Comparison of ENCODE assay signal across 15 mouse cellular contexts in the genomic region with DNA sequence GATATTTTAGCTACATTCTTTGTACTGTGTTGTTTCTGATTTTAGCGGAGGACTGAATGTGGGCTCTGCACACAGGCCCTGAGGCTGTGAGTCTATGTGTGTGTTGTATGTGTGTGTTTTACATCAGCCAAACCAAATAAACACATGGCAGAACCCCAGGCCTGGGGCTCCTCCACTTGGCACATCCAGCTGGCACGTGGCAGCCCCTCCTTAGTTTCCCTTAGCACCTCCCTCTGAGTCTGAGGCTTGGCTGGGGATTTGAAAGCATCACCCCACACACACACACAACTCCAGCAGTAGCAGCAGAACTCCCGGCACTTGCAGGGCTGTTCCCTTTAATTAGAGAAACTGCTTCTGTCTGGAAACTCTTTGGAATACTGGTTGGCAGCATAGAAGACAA.
A peak's percentile ranks its signal among the peaks of the same experiment; 100 is the strongest.
DNase-seq lines count a peak whose midpoint lies in the region; ATAC-seq and TF ChIP-seq lines count a peak whose summit lies in the region.
"Had no signal": no experiment of that assay in that cellular context is flagged by ENCODE, and none has a peak within 500 bp of the region (broad histone marks: within the 10 kb centered on the region; RNA-seq: fewer than 3 reads in every experiment).

No protein-coding gene starts in this region.

- no peaks in the 10 kb centered on the region for H3K9me3 ChIP-seq in hindbrain, embryonic 14.5 days (ENCODE audit: control insufficient read depth, low read length)
- no peaks in the 10 kb centered on the region for H3K9me3 ChIP-seq in hindbrain, embryonic 12.5 days (replicated peaks)
- no peaks in the 10 kb centered on the region for H3K9me3 ChIP-seq in lung, postnatal 0 days (ENCODE audit: low read length)
- H3K9me3 ChIP-seq in embryonic facial prominence, embryonic 15.5 days (replicated peaks) = no peaks in the 10 kb centered on the region
- no peaks in the 10 kb centered on the region for H3K9me3 ChIP-seq in hindbrain, postnatal 0 days (ENCODE audit: low read length)
- H3K9me3 ChIP-seq: kidney, embryonic 15.5 days had no signal

- DNase-seq in hindbrain, embryonic 14.5 days (ENCODE audit: low spot score) = peak; percentile 30
- DNase-seq in lung, postnatal 0 days (ENCODE audit: low spot score) = peak; percentile 12
- DNase-seq in lung, postnatal 25 days (ENCODE audit: low spot score) = no peak
- peak; percentile 66 for DNase-seq in hindbrain, postnatal 0 days (ENCODE audit: low spot score)
- DNase-seq in kidney, adult 18-20 months = no peak
- no peak for DNase-seq in embryo, embryonic 9.5 days (ENCODE audit: extremely low spot score)
- DNase-seq: gastrocnemius, postnatal 10 days; liver; thymus, adult 2 months had no signal

- ATAC-seq in hindbrain, embryonic 14.5 days (ENCODE audit: low FRiP score) = no peak
- no peak for ATAC-seq in hindbrain, embryonic 12.5 days (ENCODE audit: low FRiP score)
- no peak for ATAC-seq in lung, postnatal 0 days
- ATAC-seq in embryonic facial prominence, embryonic 15.5 days (ENCODE audit: insufficient number of reproducible peaks, low FRiP score, low TSS enrichment, low read depth) = peak; percentile 89
- ATAC-seq in hindbrain, postnatal 0 days = peak; percentile 70; the same call in 1 of the 2 replicates
- ATAC-seq: Patski had no signal

- TF ChIP-seq CTCF in lung, postnatal 0 days (IDR thresholded peaks at IDR 0.05) = no peak
- no peak for TF ChIP-seq CTCF in hindbrain, postnatal 0 days (IDR thresholded peaks at IDR 0.05; ENCODE audit: low read depth)

- 32% methylated on average over 3 of the region's 3 CpGs for WGBS in hindbrain, embryonic 14.5 days
- WGBS in hindbrain, embryonic 12.5 days = 39% methylated on average over 3 of the region's 3 CpGs
- 39% methylated on average over 3 of the region's 3 CpGs for WGBS in lung, postnatal 0 days
- WGBS in embryonic facial prominence, embryonic 15.5 days = 14% methylated on average over 3 of the region's 3 CpGs
- 18% methylated on average over 3 of the region's 3 CpGs for WGBS in hindbrain, postnatal 0 days

- no peak overlapping the region for H3K9ac ChIP-seq in hindbrain, embryonic 14.5 days
- H3K9ac ChIP-seq in hindbrain, embryonic 12.5 days = no peak overlapping the region
- no peak overlapping the region for H3K9ac ChIP-seq in lung, postnatal 0 days (replicated peaks; ENCODE audit: low read depth)
- H3K9ac ChIP-seq in embryonic facial prominence, embryonic 15.5 days = no peak overlapping the region
- H3K9ac ChIP-seq in hindbrain, postnatal 0 days (replicated peaks; ENCODE audit: low read length) = no peak overlapping the region
- H3K9ac ChIP-seq: kidney, embryonic 15.5 days had no signal

- no peaks in the 10 kb centered on the region for H3K27me3 ChIP-seq in hindbrain, embryonic 14.5 days (ENCODE audit: control insufficient read depth, insufficient read depth, low read length)
- H3K27me3 ChIP-seq in hindbrain, embryonic 12.5 days = no peaks in the 10 kb centered on the region
- H3K27me3 ChIP-seq in lung, postnatal 0 days (replicated peaks; ENCODE audit: insufficient read depth, low read length) = no peaks in the 10 kb centered on the region
- peaks cover 15% of the 10 kb centered on the region for H3K27me3 ChIP-seq in embryonic facial prominence, embryonic 15.5 days
- no peaks in the 10 kb centered on the region for H3K27me3 ChIP-seq in hindbrain, postnatal 0 days (ENCODE audit: insufficient read depth, low read length)
- H3K27me3 ChIP-seq: kidney, embryonic 15.5 days; Patski had no signal

- H3K4me2 ChIP-seq in hindbrain, embryonic 14.5 days (replicated peaks) = no peak overlapping the region
- H3K4me2 ChIP-seq in hindbrain, embryonic 12.5 days (replicated peaks) = no peak overlapping the region
- no peak overlapping the region for H3K4me2 ChIP-seq in lung, postnatal 0 days (replicated peaks; ENCODE audit: low read depth, low read length)
- H3K4me2 ChIP-seq in embryonic facial prominence, embryonic 15.5 days (replicated peaks) = no peak overlapping the region
- H3K4me2 ChIP-seq in hindbrain, postnatal 0 days (ENCODE audit: low read depth, low read length) = no peak overlapping the region
- H3K4me2 ChIP-seq: heart, embryonic 11.5 days; kidney, embryonic 15.5 days had no signal

- H3K4me3 ChIP-seq in hindbrain, embryonic 14.5 days (replicated peaks; ENCODE audit: low read length) = no peak overlapping the region
- H3K4me3 ChIP-seq in hindbrain, embryonic 12.5 days = no peak overlapping the region
- H3K4me3 ChIP-seq in lung, postnatal 0 days (ENCODE audit: low read depth, low read length) = no peak overlapping the region
- no peak overlapping the region for H3K4me3 ChIP-seq in embryonic facial prominence, embryonic 15.5 days (replicated peaks)
- no peak overlapping the region for H3K4me3 ChIP-seq in hindbrain, postnatal 0 days (ENCODE audit: low read length)
- H3K4me3 ChIP-seq: kidney, embryonic 15.5 days had no signal

- no peaks in the 10 kb centered on the region for H3K4me1 ChIP-seq in hindbrain, embryonic 14.5 days (replicated peaks; ENCODE audit: control insufficient read depth, insufficient read depth, low read length)
- H3K4me1 ChIP-seq in hindbrain, embryonic 12.5 days = no peaks in the 10 kb centered on the region
- H3K4me1 ChIP-seq in lung, postnatal 0 days (ENCODE audit: insufficient read depth, low read depth, low read length) = no peaks in the 10 kb centered on the region
- 0 out of 2 replicates have a peak, but pooled peaks cover 8% of the 10 kb centered on the region for H3K4me1 ChIP-seq in embryonic facial prominence, embryonic 15.5 days
- no peaks in the 10 kb centered on the region for H3K4me1 ChIP-seq in hindbrain, postnatal 0 days (ENCODE audit: insufficient read depth, low read length)
- H3K4me1 ChIP-seq: kidney, embryonic 15.5 days had no signal

- H3K27ac ChIP-seq in hindbrain, embryonic 14.5 days = no peak overlapping the region
- H3K27ac ChIP-seq in hindbrain, embryonic 12.5 days = no peak overlapping the region
- no peak overlapping the region for H3K27ac ChIP-seq in lung, postnatal 0 days (ENCODE audit: low read length)
- H3K27ac ChIP-seq in embryonic facial prominence, embryonic 15.5 days (replicated peaks) = no peak overlapping the region
- no peak overlapping the region for H3K27ac ChIP-seq in hindbrain, postnatal 0 days
- H3K27ac ChIP-seq: kidney, embryonic 15.5 days; macrophage had no signal

- no peak for TF ChIP-seq EP300 in lung, postnatal 0 days (IDR thresholded peaks at IDR 0.05)

- no peaks in the 10 kb centered on the region for H3K36me3 ChIP-seq in hindbrain, embryonic 14.5 days (replicated peaks; ENCODE audit: control insufficient read depth, insufficient read depth)
- H3K36me3 ChIP-seq in hindbrain, embryonic 12.5 days = no peaks in the 10 kb centered on the region
- H3K36me3 ChIP-seq in lung, postnatal 0 days (ENCODE audit: insufficient read depth, low read length) = no peaks in the 10 kb centered on the region
- H3K36me3 ChIP-seq in embryonic facial prominence, embryonic 15.5 days = no peaks in the 10 kb centered on the region
- no peaks in the 10 kb centered on the region for H3K36me3 ChIP-seq in hindbrain, postnatal 0 days (ENCODE audit: insufficient read depth, low read length)
- H3K36me3 ChIP-seq: kidney, embryonic 15.5 days had no signal

Comparison
In these comparisons a context has a peak if more than half of its experiments do, and no peak if none do; other contexts are left out.
1. ATAC-seq: peak in embryonic facial prominence, embryonic 15.5 days (single experiment) and hindbrain, postnatal 0 days (single experiment); none in hindbrain, embryonic 14.5 days (single experiment), hindbrain, embryonic 12.5 days (single experiment) and lung, postnatal 0 days (single experiment).
2. DNase-seq: peak in hindbrain, embryonic 14.5 days (single experiment), lung, postnatal 0 days (single experiment) and hindbrain, postnatal 0 days (single experiment); none in lung, postnatal 25 days (single experiment), kidney, adult 18-20 months (single experiment) and embryo, embryonic 9.5 days (single experiment).